Mouse (Mus musculus): ENCODE measurements around the gene Fam19a2.

- no peak for TF ChIP-seq CTCF (IDR thresholded peaks at IDR 0.05; ENCODE audit: borderline replicate concordance, control insufficient read depth, extremely low read depth, insufficient read depth, low read length, poor library complexity)
- no peak for TF ChIP-seq POLR2A (IDR thresholded peaks at IDR 0.05; ENCODE audit: control insufficient read depth, extremely low read depth, insufficient read depth, low read length, poor library complexity)
These were observed 262.3 kb downstream of the Fam19a2 start for GRCm38 (mm10) chr10:123526059-123526458.
